Mouse (Mus musculus): ENCODE measurements at regions not wholly inside any gene's neighbourhood (a gene's known extent, or its start where the extent isn't known, plus 50 kb on each side); places are given as distances from the start of the nearest gene placed in this dataset.
"Not testable (repeated sequence)": the region's sequence is repeated elsewhere in the genome, so short reads cannot be mapped to it uniquely, and the experiment has no call there.

DNA sequence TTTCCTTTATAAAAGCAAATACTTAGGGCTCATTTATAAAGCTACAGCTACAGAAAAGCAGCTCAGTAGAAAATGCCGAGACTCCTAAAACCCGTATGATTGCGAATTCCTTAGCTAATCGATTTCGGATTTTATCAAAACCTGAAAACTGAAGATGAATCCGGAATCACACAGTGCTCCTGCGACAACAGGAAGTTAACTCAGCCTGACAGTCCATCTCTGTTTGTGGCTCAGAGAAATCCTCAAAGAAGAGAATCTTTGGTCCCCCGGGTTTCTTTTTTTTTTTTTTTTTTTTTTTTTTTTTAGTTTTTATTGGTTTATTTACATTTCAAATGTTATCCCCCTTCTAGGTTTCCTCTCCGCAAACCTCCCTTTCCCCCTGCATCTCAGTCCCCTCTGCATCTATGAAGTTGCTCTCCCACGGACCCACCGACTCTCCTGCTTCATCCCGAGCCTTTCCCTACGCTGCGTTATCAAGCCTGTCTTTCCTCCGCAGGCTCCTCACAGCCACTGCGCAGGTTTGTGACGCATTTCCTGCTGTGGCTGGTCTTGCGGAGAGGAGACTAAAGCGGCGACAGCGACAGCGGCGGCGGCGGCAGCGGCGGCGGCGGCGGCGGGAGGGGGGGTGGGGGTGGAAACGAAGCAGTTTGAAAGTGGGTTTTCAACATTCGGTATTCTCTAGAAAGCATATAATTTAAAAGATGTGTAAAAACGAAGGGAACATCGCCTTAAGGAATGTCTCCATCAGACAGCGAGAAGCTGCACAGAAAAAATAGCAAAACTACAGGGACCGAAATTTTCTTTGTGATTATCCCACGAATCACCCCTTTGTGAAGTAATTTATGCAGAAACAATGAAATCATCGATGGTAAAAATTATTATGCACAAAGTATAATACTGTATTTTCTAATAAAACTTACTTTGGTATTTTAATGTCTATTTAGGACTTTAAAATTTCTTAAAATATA lies 352.3 kb upstream of the Snrpn start:
- DNase-seq (ENCODE audit: low spot score) = not testable (repeated sequence)

DNA sequence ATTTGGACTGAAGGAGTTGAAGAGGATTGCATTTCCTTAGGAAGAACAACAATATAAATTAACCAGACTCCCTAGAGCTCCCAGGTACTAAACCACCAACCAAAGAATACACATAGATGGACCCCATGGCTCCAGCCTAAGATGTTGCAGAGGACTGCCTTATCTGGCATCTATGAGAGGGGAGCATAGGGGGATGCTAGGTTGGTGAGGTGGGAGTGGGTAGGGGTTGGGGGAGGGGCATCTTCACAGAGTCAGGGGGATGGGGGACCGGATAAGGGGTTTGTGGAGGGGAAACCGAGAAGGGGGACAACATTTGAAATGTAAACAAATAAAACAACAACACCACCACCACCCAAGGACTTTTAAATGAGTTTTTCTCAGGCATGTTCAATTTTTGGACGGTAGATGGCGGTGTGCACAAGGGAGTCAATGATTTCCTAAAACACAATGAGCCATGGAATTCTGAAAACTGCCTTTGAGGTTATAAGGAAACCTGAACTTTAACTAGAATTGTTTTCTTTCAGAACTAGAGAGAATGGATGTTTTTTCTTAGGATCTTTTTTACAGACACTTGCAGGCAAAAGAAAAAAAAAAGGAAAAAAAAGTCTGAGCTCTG lies 347.9 kb upstream of the Snrpn start:
- DNase-seq (ENCODE audit: low spot score) = not testable (repeated sequence)

DNA sequence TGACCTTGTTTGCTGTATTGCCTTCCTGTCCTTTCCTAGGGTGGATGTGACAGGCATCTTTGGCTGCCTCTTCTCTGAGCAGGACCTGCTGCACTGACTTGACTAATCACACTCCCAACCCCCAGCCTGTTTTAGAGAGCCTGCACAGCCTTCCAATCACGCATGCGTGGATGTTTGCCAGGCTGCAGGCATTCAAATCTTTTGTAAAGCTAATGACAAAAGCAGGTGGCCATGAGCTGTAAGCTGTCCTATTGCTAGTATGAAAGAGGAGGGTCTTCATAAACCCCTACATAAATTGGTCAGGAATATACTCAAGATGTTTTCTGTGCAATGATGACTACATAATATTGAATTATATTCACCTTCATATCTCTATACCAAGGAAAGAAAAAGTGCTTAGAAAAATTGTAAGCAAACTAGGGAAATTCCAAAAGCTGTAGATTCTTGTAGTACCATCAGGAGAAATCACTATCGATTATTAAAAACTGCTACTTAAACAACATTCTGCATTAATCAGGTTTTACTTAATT lies 310.1 kb upstream of the Snrpn start:
- DNase-seq (ENCODE audit: low spot score) = not testable (repeated sequence)

DNA sequence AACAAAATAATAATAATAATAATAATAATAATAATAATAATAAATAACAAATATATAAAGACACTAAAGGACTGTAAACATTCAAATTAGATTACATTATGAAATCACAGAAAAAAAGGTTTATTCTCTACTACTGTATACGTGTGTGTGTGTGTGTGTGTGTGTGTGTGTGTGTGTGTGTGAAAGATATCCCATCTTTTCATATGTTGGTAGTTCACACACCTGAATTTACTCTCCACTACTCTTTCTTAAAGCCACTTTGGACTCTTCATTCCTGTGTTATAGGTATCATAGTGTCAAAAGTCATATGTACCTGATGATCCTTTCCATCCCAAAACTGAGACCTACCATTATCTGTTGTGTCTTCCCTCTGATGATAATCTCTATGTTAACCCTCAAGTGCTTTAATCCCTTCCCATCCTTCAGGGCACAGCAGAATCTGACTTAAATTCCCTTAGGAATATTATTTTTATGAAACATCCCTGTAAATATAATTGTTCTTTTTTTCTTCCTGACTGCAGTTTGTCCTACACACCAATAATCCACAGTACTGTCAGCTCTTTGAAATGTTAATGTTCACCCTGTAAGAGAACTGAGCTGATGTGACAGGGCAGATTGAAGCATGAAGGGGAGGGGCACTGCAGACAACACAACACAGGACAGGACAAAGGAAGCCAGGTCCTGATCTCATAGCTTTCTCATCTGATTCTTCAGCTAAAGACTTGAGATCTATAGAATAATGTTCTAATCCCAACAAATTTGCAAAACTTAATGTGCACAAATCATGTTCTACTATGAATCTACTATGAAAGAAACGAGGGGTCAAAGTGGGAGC lies 309.4 kb upstream of the Snrpn start:
- not testable (repeated sequence) for DNase-seq (ENCODE audit: low spot score)

DNA sequence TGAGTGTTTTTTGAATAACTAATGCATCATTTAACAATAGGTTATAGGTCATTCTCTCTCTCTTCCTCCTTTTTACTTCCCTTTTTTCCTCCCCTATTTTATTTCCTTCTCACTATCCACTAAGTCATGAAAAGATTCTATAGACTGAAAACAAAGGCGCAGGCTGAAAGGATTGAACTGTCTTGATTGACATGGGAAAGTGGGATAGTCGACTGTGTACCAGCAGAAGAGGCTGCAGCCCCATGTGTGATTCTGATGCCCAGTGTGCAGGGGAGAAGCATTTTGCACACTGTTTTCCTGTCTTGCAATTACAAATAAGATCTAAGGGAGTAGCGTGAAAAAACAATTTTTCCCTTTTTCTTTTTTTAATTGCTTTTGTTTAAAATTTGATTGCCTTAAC lies 298.8 kb upstream of the Snrpn start:
- no peak for DNase-seq (ENCODE audit: low spot score)

DNA sequence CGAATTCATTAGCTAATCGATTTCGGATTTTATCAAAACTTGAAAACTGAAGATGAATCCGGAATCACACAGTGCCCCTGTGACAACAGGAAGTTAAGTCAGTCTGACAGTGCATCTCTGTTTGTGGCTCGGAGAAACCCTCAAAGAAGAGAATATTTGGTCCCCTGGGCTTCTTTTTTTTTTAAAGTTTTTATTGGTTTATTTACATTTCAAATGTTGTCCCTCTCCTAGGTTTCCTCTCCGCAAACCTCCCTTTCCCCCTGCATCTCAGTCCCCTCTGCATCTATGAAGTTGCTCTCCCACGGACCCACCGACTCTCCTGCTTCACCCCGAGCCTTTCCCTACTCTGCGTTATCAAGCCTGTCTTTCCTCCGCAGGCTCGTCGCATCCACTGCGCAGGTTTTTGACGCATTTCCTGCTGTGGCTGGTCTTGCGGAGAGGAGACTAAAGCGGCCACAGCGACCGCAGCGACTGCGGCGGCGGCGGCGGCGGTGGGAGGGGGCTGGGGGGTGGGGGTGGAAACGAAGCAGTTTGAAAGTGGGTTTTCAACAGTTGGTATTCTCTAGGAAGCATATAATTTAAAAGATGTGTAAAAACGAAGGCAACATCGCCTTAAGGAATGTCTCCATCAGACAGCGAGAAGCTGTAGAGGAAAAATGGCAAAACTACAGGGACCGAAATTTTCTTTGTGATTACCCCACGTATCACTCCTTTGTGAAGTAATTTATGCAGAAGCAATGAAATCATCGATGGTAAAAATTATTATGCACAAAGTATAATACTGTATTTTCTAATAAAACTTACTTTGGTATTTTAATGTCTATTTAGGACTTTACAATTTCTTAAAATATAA lies 251.2 kb upstream of the Snrpn start:
- peak; percentile 3 for DNase-seq (ENCODE audit: low spot score)

GRCm38 (mm10) chr7:60386957-60387356 lies 246.9 kb upstream of the Snrpn start:
- DNase-seq (ENCODE audit: low spot score) = not testable (repeated sequence)

GRCm38 (mm10) chr7:60374001-60374400 lies 234.0 kb upstream of the Snrpn start:
- DNase-seq (ENCODE audit: low spot score) = not testable (repeated sequence)

DNA sequence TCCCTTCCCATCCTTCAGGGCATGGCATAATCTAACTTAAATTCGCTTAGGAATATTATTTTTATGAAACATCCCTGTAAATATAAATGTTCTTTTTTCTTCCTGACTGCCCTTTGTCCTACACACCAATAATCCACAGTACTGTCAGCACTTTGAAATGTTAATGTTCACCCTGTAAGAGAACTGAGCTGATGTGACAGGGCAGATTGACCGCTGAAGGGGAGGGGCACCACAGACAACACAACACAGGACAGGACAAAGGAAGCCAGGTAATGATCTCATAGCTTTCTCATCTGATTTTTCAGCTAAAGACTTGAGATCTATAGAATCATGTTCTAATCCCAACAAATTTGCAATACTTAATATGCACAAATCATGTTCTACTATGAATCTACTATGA lies 212.2 kb upstream of the Snrpn start:
- not testable (repeated sequence) for DNase-seq (ENCODE audit: low spot score)

Data from urinary bladder, postnatal 25 days (tissue).